Mouse (Mus musculus) G1E (cell line): ENCODE measurements around the gene Cyb5rl. TPM values are rescaled to one million over a fixed set of nuclear protein-coding genes. Genes with fewer than 3 reads are reported as not detected.

Experiments used
- ATAC-seq: 2 replicates; pipeline ENCODE4 v1.8.0; 2016; ENCODE audit warnings: mild to moderate bottlenecking; ENCODE audit not compliant: insufficient number of reproducible peaks, poor library complexity, low FRiP score, severe bottlenecking; ENCODE audit errors: extremely low read depth
- DNase-seq: peaks from one replicate; pipeline ENCODE4 v3.0.0; 2012; ENCODE audit warnings: low spot score
- H3K27me3 ChIP-seq: 2 replicates; pipeline ENCODE4 v1.6.1; 2012; ENCODE audit warnings: mild to moderate bottlenecking, low read length, inconsistent platforms; ENCODE audit not compliant: insufficient read depth
- H3K36me3 ChIP-seq: replicated peaks from 2 replicates; pipeline ENCODE3; 2012; ENCODE audit warnings: mild to moderate bottlenecking, inconsistent platforms
- H3K4me1 ChIP-seq: 2 replicates; pipeline ENCODE4 v1.6.1; 2012; ENCODE audit warnings: low read depth, low read length, inconsistent platforms, mixed read lengths; ENCODE audit not compliant: insufficient read depth
- H3K4me3 ChIP-seq: 2 replicates; pipeline ENCODE4 v1.5.1; 2012; ENCODE audit warnings: low read depth, mild to moderate bottlenecking, inconsistent platforms, low read length, moderate library complexity, mixed read lengths
- H3K9me3 ChIP-seq: replicated peaks from 2 replicates; pipeline ENCODE4 v1.6.1; 2012; ENCODE audit warnings: inconsistent platforms
- CTCF ChIP-seq: IDR thresholded peaks from 2 replicates; pipeline ENCODE4 v1.5.1; 2012; ENCODE audit warnings: low read depth, low read length, inconsistent platforms, mixed read lengths
- GATA1 ChIP-seq: IDR thresholded peaks from 2 replicates; pipeline ENCODE4 v1.6.1; 2012; ENCODE audit warnings: borderline replicate concordance, low read length, inconsistent platforms, mixed read lengths
- GATA2 ChIP-seq: IDR thresholded peaks from 2 replicates; pipeline ENCODE4 v1.6.1; 2012; ENCODE audit warnings: low read depth, low read length, inconsistent platforms, borderline replicate concordance
- POLR2AphosphoS5 ChIP-seq: IDR thresholded peaks from 2 replicates; pipeline ENCODE4 v1.6.1; 2012; ENCODE audit warnings: low read depth, low read length, inconsistent platforms; ENCODE audit not compliant: insufficient replicate concordance
- TAL1 ChIP-seq: conservative IDR thresholded peaks from 2 replicates; pipeline ENCODE4 v1.6.1; 2012; ENCODE audit warnings: low read depth, low read length, inconsistent platforms, mixed read lengths
- polyA plus RNA-seq: library from polyadenylated mRNA; stranded (reverse); fragments of >175 nt; gene quantifications from 2 replicates; pipeline ENCODE4 v1.2.3, GENCODE M21; 2012
- total RNA-seq, 2 experiments: library from RNA; stranded (forward) in 1 of 2; stranded (reverse) in 1 of 2; fragments of 200-1000 nt in 1 of 2; fragments of >200 nt in 1 of 2; fragmentation: Nextera tagmentation in 1 of 2; gene quantifications; 2 replicates each; pipeline ENCODE4 v1.2.3; 2014 to 2017

The Cyb5rl gene
- total and polyA plus RNA-seq, 3 experiments = 3.8 to 5.3 (median 5.2) TPM

- no peak for ATAC-seq
- Histone ChIP-seq H3K27me3 (no peaks in the 10 kb centered on the region), H3K4me1 (peaks cover 10% of the 10 kb centered on the region), H3K4me3 (no peak overlapping the region), H3K36me3 (peaks cover 87% of the 10 kb centered on the region), H3K9me3 (no peaks in the 10 kb centered on the region)
- DNase-seq = no peak
- TF ChIP-seq POLR2AphosphoS5 (no peak), CTCF (no peak), TAL1 (no peak), GATA2 (no peak)
These were observed 8.4 kb upstream of the Cyb5rl start for GRCm38 (mm10) chr4:107058346-107058745.

- no peak for ATAC-seq
- TF ChIP-seq CTCF = no peak
- TF ChIP-seq GATA2 = no peak
- no peak for TF ChIP-seq POLR2AphosphoS5
- TF ChIP-seq TAL1 = no peak
- TF ChIP-seq GATA1 = no peak
These were observed 8.0 kb upstream of the Cyb5rl start for GRCm38 (mm10) chr4:107058781-107059180.

GRCm38 (mm10) chr4:107061560-107061959 lies 5.2 kb upstream of the Cyb5rl start:
- no peak for ATAC-seq
- H3K4me3 ChIP-seq = no peak overlapping the region
- H3K4me1 ChIP-seq = peaks cover 32% of the 10 kb centered on the region

More at GRCm38 (mm10) chr4:107058781-107059180, 8.0 kb upstream of the Cyb5rl start:
- peaks cover 15% of the 10 kb centered on the region for H3K4me1 ChIP-seq
- DNase-seq = no peak
- peaks cover 91% of the 10 kb centered on the region for H3K36me3 ChIP-seq
- H3K4me3 ChIP-seq = no peak overlapping the region
- no peaks in the 10 kb centered on the region for H3K27me3 ChIP-seq
- H3K9me3 ChIP-seq = no peaks in the 10 kb centered on the region

GRCm38 (mm10) chr4:107063214-107063613 lies 3.6 kb upstream of the Cyb5rl start:
- Histone ChIP-seq H3K9me3 (no peaks in the 10 kb centered on the region), H3K4me3 (no peak overlapping the region), H3K4me1 (peaks cover 44% of the 10 kb centered on the region), H3K36me3 (peaks cover 69% of the 10 kb centered on the region), H3K27me3 (no peaks in the 10 kb centered on the region)
- no peak for DNase-seq
- TF ChIP-seq GATA2 (no peak), GATA1 (no peak), CTCF (no peak), TAL1 (no peak), POLR2AphosphoS5 (no peak)
- no peak for ATAC-seq

More at GRCm38 (mm10) chr4:107061560-107061959, 5.2 kb upstream of the Cyb5rl start:
- no peaks in the 10 kb centered on the region for H3K27me3 ChIP-seq
- DNase-seq = no peak
- no peaks in the 10 kb centered on the region for H3K9me3 ChIP-seq
- TF ChIP-seq GATA2 (no peak), TAL1 (no peak), CTCF (no peak), GATA1 (no peak), POLR2AphosphoS5 (no peak)
- peaks cover 86% of the 10 kb centered on the region for H3K36me3 ChIP-seq

GRCm38 (mm10) chr4:107064394-107065098 lies 2.2 kb upstream of the Cyb5rl start:
- Histone ChIP-seq H3K4me3 (no peak overlapping the region), H3K36me3 (peaks cover 56% of the 10 kb centered on the region), H3K4me1 (peaks cover 44% of the 10 kb centered on the region), H3K27me3 (no peaks in the 10 kb centered on the region), H3K9me3 (no peaks in the 10 kb centered on the region)
- no peak for DNase-seq
- no peak for ATAC-seq
- no peak for TF ChIP-seq CTCF
- TF ChIP-seq TAL1 = no peak
- TF ChIP-seq GATA1 = no peak
- no peak for TF ChIP-seq GATA2
- TF ChIP-seq POLR2AphosphoS5 = no peak

GRCm38 (mm10) chr4:107067151-107067840 lies 508 bp downstream of the Cyb5rl start:
- H3K4me1 ChIP-seq = peaks cover 39% of the 10 kb centered on the region
- TF ChIP-seq GATA2 (no peak), GATA1 (no peak), POLR2AphosphoS5 (no peak)
- ATAC-seq = no peak
- H3K9me3 ChIP-seq = no peaks in the 10 kb centered on the region
- peaks cover 47% of the 10 kb centered on the region for H3K36me3 ChIP-seq
- H3K27me3 ChIP-seq = no peaks in the 10 kb centered on the region
- DNase-seq = no peak
- peak overlapping the region; percentile 92 for H3K4me3 ChIP-seq
